Mouse (Mus musculus) G1E (cell line): Measurements from ENCODE around the gene Degs2.

Experiments
- CTCF ChIP-seq: IDR thresholded peaks from 2 replicates; pipeline ENCODE4 v1.5.1; 2012; ENCODE audit warnings: low read depth, low read length, inconsistent platforms, mixed read lengths
- GATA2 ChIP-seq: IDR thresholded peaks from 2 replicates; pipeline ENCODE4 v1.6.1; 2012; ENCODE audit warnings: low read depth, low read length, inconsistent platforms, borderline replicate concordance

DNA sequence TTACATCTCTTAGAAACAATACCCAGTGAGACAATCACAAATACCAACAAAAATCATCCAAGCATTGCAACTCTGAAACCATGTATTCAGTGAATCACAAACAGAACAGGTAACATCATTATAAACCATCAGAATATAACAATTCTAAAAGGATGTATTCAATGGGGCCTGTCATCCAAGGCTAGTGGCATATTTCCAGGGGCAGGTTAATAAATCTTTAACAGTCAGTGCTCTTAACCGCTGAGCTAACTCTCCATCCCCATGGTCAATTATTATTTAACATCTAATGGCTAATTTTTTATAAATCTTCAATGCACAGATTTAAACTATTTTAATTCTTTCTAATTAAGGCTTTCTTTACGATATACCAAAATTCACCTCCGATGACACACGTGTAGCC is 20.3 kb upstream of the Degs2 start:
- no peak for TF ChIP-seq CTCF
- TF ChIP-seq GATA2, result no peak
